14 mouse cellular contexts compared by ENCODE assay signal in the genomic region with DNA sequence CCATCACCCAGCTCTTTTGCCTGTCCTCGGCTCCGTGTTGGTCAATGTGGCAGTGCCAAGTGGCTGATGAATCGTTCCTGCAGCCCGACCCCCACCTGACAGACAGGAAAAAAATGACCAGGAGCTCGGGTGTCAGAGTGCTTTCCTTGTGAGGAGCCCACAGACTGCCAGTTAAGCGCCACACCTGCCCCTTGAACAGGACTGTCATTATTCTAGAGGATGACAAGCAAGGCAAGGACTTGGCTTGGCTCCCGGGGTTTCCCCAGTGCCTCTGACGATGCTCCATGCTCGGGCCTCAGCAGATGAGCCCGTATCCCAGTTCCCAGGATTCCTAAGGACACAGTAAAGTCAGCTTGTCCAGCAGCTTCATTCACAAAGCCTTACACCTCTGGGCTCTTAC. TPM values are rescaled to one million over a fixed set of nuclear protein-coding genes. Genes with fewer than 3 reads are reported as not detected.
DNase-seq lines count a peak whose midpoint lies in the region; ATAC-seq and TF ChIP-seq lines count a peak whose summit lies in the region.
"Had no signal": no experiment of that assay in that cellular context is flagged by ENCODE, and none has a peak within 500 bp of the region (broad histone marks: within the 10 kb centered on the region; RNA-seq: fewer than 3 reads in every experiment).

No protein-coding gene starts in this region.

- peaks cover 23% of the 10 kb centered on the region for H3K36me3 ChIP-seq in forebrain, postnatal 0 days (ENCODE audit: insufficient read depth)
- H3K36me3 ChIP-seq in forebrain, embryonic 11.5 days (ENCODE audit: control insufficient read depth, insufficient read depth, low read length) = no peaks in the 10 kb centered on the region

- H3K9me3 ChIP-seq in forebrain, postnatal 0 days (ENCODE audit: low read length) = no peaks in the 10 kb centered on the region
- H3K9me3 ChIP-seq in forebrain, embryonic 11.5 days (ENCODE audit: control insufficient read depth, low read length) = no peaks in the 10 kb centered on the region
- H3K9me3 ChIP-seq: heart, embryonic 12.5 days; limb, embryonic 15.5 days; neural tube, embryonic 13.5 days had no signal

- peaks cover 25% of the 10 kb centered on the region for H3K4me1 ChIP-seq in forebrain, postnatal 0 days (ENCODE audit: insufficient read depth)
- no peaks in the 10 kb centered on the region for H3K4me1 ChIP-seq in forebrain, embryonic 11.5 days (replicated peaks; ENCODE audit: control insufficient read depth, insufficient read depth, low read length)

- H3K27ac ChIP-seq in forebrain, postnatal 0 days (ENCODE audit: low read depth, low read length) = no peak overlapping the region
- no peak overlapping the region for H3K27ac ChIP-seq in forebrain, embryonic 11.5 days (ENCODE audit: low read depth, low read length)
- H3K27ac ChIP-seq: limb, embryonic 15.5 days; neural tube, embryonic 13.5 days had no signal

- H3K9ac ChIP-seq in forebrain, postnatal 0 days = no peak overlapping the region
- H3K9ac ChIP-seq in forebrain, embryonic 11.5 days (ENCODE audit: low read length) = no peak overlapping the region
- H3K9ac ChIP-seq: heart, embryonic 12.5 days; limb, embryonic 15.5 days; neural tube, embryonic 13.5 days had no signal

- no peak for ATAC-seq in forebrain, postnatal 0 days
- ATAC-seq in forebrain, embryonic 11.5 days (replicated peaks; ENCODE audit: low FRiP score) = no peak
- ATAC-seq: midbrain, embryonic 16.5 days had no signal

- no peak for TF ChIP-seq CTCF in forebrain, postnatal 0 days (IDR thresholded peaks at IDR 0.05; ENCODE audit: low read depth)

- peak; percentile 16 to 57 for DNase-seq in adrenal gland, adult (ENCODE audit: inconsistent age in 2 of 2, low spot score in 1 of 2)
- no peak for DNase-seq in adrenal gland, postnatal 4 days (ENCODE audit: low spot score in 2 of 2)
- peak; percentile 32 for DNase-seq in forebrain, postnatal 0 days
- DNase-seq in forebrain, embryonic 11.5 days (ENCODE audit: low spot score) = no peak
- DNase-seq in layer of hippocampus, postnatal 10 days (ENCODE audit: low spot score in 2 of 2) = peak; percentile 43 to 51
- DNase-seq in layer of hippocampus, adult 9-11 months = no peak
- DNase-seq in 3134 (ENCODE audit: extremely low read depth, insufficient read length, low spot score) = peak; percentile 55
- no peak for DNase-seq in B cell, adult 2 months
- DNase-seq: gastrocnemius, postnatal 14 days; lung, adult 18-20 months had no signal

- H3K4me2 ChIP-seq in forebrain, postnatal 0 days (ENCODE audit: low read depth) = no peak overlapping the region
- H3K4me2 ChIP-seq in forebrain, embryonic 11.5 days (ENCODE audit: low read depth, low read length, severe bottlenecking) = no peak overlapping the region
- H3K4me2 ChIP-seq: heart, embryonic 12.5 days; limb, embryonic 15.5 days; neural tube, embryonic 13.5 days had no signal

- H3K4me3 ChIP-seq in forebrain, postnatal 0 days (ENCODE audit: low read depth, low read length) = no peak overlapping the region
- H3K4me3 ChIP-seq in forebrain, embryonic 11.5 days (ENCODE audit: low read depth, low read length) = no peak overlapping the region
- H3K4me3 ChIP-seq: heart, embryonic 12.5 days; limb, embryonic 15.5 days; neural tube, embryonic 13.5 days had no signal

- no peaks in the 10 kb centered on the region for H3K27me3 ChIP-seq in forebrain, postnatal 0 days (ENCODE audit: insufficient read depth, low read length)
- H3K27me3 ChIP-seq in forebrain, embryonic 11.5 days (ENCODE audit: control insufficient read depth, insufficient read depth, low read length) = no peaks in the 10 kb centered on the region
- H3K27me3 ChIP-seq: limb, embryonic 15.5 days; neural tube, embryonic 13.5 days had no signal

- 47% methylated on average over 10 of the region's 10 CpGs for WGBS in forebrain, postnatal 0 days
- WGBS in forebrain, embryonic 11.5 days = 83% methylated on average over 10 of the region's 10 CpGs

RNA-seq across cellular contexts. Expression of a gene that starts 20.8 kb away (rescaled TPM):
- total RNA-seq in adrenal gland, postnatal 4 days (2021) = 1 to 10 TPM; 1.2 to 1.6 TPM
- 51.8 and 65.3 TPM in 2 replicates for total RNA-seq in forebrain, postnatal 0 days (2014; rRNA removed)
- 6.4 and 14.7 TPM in 2 replicates for polyA plus RNA-seq in forebrain, postnatal 0 days (2015; fragmentation: Nextera tagmentation; extraction: Ambion mirVana)
- 0.27 and 0.52 TPM in 2 replicates for polyA plus RNA-seq in forebrain, embryonic 11.5 days (2014; fragmentation: Nextera tagmentation; extraction: Ambion mirVana)
- 100 to 1,000 TPM; 184 to 203 TPM for total RNA-seq in layer of hippocampus, postnatal 10 days (2021)

RNA-seq across cellular contexts. Expression of a gene that starts 44.8 kb away (rescaled TPM):
- 10 to 100 TPM; 10.6 to 13.1 TPM for total RNA-seq in adrenal gland, postnatal 4 days (2021)
- total RNA-seq in forebrain, postnatal 0 days (2014; rRNA removed) = 9.0 and 11.0 TPM in 2 replicates
- polyA plus RNA-seq in forebrain, postnatal 0 days (2015; fragmentation: Nextera tagmentation; extraction: Ambion mirVana) = 2.1 TPM in 2 replicates
- polyA plus RNA-seq in forebrain, embryonic 11.5 days (2014; fragmentation: Nextera tagmentation; extraction: Ambion mirVana) = 4.3 and 4.4 TPM in 2 replicates
- 10 to 100 TPM; 21.6 to 25.5 TPM for total RNA-seq in layer of hippocampus, postnatal 10 days (2021)

Comparison
In these comparisons a context has a peak if more than half of its experiments do, and no peak if none do; other contexts are left out.
1. DNase-seq: peak in adrenal gland, adult (2 of 2), forebrain, postnatal 0 days (single experiment), layer of hippocampus, postnatal 10 days (2 of 2) and 3134 (single experiment); none in adrenal gland, postnatal 4 days (0 of 2), forebrain, embryonic 11.5 days (single experiment), layer of hippocampus, adult 9-11 months (single experiment) and B cell, adult 2 months (0 of 2).
2. RNA of a gene that starts 20.8 kb away (total RNA-seq): 184 to 203 TPM in layer of hippocampus, postnatal 10 days and 51.8 to 65.3 TPM in forebrain, postnatal 0 days; 1.2 to 1.6 TPM in adrenal gland, postnatal 4 days; every median in the first group is over 10 times any median in the second.